Mouse (Mus musculus) cerebellum, adult 2 months (tissue): Measurements from ENCODE around the gene Grik1.

ENCODE experiments used
- CTCF ChIP-seq: fragments of 200-500 bp; IDR thresholded peaks from 2 replicates; pipeline ENCODE4 v1.5.1; 2011; ENCODE audit warnings: low read depth, mild to moderate bottlenecking, control low read depth, low read length, moderate library complexity, borderline replicate concordance; ENCODE audit not compliant: insufficient read depth
- POLR2A ChIP-seq: fragments of 200-500 bp; IDR thresholded peaks from 2 replicates; pipeline ENCODE4 v1.6.1; 2011; ENCODE audit warnings: low read length, control low read depth, borderline replicate concordance; ENCODE audit not compliant: insufficient read depth

- TF ChIP-seq CTCF (no peak), POLR2A (no peak)
Measured at GRCm38 (mm10) chr16:88138913-88139312, 151.2 kb downstream of the Grik1 start.
